Mouse (Mus musculus) hindlimb bud, embryonic 11.5 days (tissue): Measurements from ENCODE around the gene Smyd3.

ENCODE experiments used
- DNase-seq: peaks from one replicate; pipeline ENCODE4 v3.0.0-alpha.2; 2012; ENCODE audit warnings: low read depth, low spot score; ENCODE audit errors: extremely low spot score

The Smyd3 gene

DNA sequence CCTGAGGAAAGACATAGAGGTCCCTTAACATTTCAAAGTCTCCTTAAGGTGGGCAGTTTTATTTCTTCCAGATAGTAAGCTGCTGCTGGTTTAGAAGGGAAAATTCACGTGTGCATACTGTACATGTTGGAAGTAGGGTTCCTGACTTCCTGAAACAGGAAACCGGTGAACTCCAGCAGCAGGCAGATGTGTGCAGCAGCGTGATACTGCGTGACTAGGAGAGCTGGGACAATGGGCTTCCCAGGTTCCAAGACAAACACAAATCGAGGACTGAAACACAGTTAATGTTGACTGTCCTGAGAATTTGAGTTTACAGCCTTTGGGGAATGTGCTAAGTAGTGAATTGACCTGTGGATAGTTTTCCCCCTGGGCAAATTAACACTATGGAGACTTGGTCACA lies 434.7 kb downstream of the Smyd3 start:
- DNase-seq: no peak

DNA sequence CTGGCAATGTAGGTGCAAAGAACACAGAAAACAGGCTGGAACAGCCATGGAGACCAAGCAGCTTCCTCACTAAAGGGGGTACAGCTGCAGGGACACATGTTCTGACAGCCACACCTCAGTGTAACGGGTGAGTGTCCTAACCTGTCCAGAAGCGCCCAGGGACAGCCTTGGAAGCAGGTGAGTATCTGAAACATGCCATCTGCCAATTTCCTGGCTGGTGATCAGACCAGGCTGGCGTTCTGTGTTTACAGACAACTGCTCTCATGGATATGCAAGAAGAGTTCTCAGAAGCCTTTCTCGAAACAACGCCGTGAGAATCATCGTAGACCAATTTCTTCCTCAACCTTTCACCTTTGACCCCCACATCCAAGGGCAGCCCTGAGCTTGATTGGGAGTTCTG lies 444.0 kb downstream of the Smyd3 start:
- no peak for DNase-seq

DNA sequence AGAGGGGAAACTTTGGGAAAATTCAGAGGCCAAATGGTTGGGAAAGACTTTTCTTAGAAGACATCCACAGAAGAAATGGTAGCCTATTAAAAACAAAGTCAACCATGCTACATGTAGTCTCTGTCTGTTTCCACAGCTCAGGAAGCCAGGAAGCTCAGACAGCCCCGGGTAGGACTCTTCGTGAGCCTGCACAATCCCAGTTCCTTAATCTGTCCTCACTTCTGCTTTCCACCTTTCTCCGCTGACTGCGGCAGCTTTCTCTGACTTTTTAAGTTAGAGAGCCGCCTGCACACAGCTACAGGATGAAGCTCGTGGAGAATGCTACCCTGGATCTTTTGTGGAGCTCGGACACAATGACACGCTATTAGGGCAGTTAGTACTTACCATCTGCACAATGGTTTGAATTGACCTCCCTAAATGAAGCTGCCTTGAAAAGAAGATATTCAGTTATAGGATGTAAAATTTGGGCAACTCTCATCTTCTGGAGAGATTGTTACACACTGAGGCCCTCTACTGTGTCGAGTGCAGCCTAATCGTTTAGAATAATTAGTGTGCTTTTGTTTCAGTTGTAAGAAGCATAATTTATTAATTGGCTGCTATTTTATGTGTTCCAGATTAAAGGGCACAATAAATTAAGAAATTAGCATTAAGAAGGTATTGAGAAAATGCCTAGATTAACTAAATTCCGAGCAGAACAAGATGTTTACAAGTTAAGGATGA lies 444.7 kb downstream of the Smyd3 start:
- no peak for DNase-seq

DNA sequence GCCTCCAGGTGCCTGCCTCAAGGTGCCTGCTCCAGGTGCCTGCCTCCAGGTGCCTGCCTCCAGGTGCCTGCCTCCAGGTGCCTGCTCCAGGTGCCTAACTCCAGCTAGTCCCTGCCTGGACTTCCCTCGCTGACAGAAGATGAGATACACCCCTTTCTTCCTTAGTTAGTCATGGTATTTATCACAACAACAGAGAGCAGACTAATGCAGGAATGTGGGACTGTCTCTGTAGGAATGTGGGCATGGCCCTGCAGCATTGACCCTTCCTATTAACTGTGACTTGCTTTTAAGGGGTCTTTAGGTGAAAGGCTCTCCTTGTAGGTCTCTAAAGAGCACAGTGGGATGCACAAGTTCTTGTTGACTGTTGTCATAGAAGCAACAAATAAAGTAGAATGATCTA lies 445.4 kb downstream of the Smyd3 start:
- no peak for DNase-seq

DNA sequence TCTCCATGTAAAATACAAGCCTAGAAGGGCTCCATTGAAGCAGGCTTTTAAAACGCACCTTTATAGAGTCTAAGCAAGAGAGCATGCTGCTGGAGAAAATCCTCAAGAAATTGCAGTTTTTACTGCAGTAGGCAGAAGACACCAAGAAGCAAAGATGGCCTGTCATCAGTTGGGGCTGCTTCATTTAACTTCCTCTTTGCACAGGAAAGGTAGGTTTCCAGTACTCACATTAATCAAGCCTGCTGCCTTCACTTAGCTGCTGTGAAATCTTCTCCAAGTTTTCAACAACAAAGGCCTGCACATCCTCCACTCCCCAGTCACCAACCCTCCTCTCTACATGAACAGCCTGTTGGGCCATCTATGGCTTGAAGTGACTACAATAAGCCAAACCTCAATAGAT lies 448.9 kb downstream of the Smyd3 start:
- DNase-seq: no peak

DNA sequence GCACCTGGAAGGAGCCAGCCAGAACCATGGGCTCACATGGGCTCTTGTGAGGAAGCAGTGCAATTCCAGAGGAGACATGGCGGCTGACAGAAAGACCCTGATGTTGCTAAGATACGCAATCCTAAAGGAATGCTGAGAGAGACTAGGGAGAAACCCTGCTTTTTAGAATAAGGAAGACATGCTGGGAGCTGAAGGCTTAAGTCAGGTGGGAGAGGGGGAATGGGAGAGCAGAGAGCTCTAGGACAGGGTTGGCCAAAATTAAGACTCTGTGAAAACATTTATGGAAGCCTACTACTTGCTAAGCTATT lies 452.6 kb downstream of the Smyd3 start:
- DNase-seq: no peak

DNA sequence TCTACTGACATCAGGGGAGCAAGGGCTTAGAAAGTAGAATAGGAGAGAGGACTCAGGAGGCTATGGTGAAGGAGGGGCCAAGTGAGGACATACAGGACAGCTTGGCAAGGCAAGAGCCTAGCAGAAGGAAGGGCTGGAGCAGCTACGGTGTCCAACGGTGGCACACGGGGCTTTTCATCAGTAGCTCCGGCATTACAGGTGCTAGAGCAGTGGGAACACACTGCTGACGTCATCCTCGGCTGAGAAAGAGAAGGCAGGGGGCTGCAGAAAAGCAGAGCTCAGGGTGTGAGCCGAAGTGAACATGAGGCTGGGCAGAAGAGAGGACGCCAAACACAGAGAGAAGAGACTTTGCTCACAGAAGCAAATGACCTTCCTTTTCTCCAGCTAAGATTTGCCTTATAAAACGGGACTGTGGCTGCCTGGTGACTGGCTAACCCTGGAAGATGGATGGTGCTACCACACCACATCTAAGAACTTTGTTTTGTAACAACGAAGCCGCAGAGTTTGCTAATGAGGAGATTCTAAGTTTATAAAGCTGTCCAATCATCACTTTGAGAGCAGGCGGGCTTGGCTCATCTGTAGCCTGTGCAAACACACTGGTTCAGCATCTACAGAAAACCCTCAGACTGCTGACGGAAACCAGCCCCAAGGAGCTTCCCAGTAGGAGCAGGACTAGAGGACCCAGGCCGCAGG lies 453.1 kb downstream of the Smyd3 start:
- DNase-seq: no peak

DNA sequence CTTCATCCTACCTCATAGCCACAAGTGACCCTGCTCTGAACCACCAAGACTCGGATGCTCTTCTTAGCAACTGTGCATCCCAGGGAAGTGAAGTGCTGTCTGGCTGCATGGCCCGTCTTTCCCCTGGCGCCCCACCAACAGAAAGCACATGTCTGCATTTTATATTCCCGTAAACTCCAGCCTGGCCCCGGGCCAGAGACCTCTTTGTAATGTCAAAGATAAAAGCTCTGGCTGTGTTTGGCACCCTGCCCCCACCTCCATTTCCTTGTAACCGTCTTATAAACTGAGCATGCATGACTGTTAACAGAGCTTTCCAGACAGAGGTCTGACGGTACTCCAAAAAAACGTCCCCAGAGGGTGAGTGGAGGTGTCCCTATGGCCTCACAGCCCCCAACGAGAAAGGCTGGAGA lies 456.1 kb downstream of the Smyd3 start:
- DNase-seq: no peak

DNA sequence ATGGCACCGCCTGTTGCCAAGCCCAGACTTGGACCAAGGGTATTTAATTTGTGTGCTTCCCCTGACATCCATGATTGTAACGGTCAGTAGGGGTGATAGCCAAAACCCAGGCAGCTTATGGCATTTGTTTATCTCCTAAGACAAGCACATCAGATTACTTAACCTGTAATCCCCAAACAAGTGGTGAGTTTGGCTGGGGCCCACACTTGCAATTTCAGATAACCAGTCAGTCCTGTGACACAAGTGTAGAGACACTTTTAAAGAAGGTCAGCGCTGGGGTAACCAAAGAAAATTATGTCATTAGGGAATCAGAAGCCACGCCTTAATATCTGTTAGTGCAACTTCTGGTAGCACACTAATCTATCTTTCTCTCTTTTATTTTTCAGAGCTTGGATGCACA lies 456.8 kb downstream of the Smyd3 start:
- DNase-seq: no peak

DNA sequence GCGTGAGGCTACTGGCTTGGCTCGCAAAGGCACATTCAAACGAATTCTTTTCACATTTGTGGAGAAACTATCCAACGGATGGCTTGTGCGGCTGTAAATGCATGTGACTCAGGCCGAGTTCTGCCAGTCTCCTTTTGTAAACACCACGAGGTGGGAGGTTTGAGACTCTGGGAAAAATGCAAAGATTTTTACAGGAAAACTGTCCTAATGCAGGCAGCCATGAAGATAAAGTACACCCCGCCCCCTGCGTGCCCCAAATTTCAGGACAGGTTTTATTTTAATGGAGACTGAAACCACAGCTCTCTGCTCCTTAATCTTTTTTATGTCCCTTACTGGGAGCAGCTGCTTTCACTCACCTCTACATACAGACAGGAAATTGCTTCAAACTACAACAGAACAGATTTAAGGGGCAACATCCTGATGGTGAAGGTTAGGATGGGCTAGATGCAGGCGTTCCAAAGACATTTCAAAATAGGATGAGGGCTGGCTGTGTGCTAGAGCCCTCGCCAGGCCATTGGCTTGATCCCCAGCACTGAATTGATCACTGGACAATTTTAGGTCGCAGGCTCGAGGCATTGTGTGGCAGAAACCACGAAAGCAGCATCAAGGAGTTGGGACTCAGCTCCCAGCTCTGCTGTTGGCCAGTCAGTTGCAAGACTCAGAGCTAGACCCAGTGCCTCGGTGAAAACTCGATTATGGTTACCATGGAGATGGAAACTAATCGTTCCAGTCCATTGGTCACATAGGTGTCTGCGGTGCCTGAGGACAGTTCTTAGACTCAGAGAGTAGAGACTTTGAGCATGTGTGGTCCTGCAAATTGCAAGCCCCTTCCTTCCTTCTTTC lies 457.5 kb downstream of the Smyd3 start:
- peak; percentile 77 for DNase-seq

DNA sequence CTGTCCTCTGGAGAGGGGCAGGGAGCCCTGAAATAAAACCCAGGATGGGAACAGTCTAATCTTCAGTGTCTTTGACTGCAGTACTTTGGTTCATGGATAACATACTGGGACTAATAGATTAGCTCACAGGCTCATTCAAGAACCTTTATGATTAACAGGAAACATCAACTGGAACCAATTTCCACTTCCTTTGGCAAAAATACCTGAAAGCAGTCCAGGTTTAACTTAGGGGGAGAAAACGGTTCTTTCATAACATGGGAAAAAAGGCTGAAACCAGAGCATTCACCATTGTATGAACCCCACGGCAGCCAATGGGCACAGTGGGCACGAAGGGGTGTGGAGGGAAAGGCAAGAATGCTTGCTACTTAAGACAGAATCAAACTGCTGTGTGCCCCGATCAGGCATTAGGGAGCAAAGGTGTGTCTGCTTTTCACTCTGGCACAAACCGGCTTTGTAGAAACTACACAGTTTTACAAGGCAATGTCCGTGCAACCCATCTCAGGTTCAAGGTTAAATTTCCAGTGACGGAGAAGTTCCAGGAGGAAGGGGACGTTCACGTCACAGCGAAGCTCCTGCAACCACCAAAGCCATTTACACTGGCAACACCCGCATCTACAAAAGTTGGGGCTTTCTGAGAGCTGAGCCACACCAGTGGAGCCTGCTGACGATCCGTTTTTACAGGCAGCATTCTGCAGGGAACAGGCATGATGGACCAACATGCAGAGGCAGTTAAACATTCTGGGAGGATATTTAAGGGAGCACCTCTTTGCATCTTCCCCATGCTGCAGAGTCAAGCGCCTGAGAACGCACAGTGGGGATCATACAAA lies 458.3 kb downstream of the Smyd3 start:
- no peak for DNase-seq

DNA sequence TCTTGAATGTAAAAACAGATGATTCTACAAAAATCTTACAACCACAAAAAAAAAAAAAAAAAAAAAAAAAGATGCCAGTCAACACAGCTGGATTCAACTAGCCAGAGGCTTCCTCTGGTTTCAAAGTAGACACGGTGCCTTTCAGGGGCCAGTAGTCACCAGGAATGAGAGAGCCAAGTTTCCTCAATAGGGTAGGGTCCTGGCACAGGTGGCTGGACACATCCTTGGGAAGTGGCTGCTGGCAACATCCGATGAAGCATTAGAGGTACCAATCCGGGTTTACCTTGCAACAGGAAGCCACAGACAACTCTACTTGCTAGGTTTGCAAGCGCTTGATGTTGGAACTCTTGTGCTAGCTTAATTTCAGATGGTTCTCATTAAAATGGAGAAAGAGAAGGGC lies 459.2 kb downstream of the Smyd3 start:
- DNase-seq: no peak

DNA sequence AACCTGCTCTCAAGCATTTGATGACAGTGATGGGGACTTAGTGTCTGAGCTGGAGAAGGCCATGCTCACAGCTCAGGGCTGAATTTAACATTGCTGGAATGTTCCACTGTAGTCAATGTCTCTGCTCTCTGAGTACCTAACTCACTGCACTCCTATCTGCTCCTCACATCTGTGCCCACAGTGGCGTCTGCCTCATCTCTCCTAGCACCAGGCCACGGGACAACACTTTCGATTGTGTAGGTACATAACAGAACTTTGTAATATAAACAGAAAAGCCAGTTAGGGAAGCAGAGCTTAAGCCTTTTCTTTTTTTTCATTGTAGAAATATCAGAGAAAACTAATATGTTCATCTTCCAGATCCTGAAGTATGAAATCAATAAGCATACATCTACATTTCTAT lies 462.1 kb downstream of the Smyd3 start:
- no peak for DNase-seq

DNA sequence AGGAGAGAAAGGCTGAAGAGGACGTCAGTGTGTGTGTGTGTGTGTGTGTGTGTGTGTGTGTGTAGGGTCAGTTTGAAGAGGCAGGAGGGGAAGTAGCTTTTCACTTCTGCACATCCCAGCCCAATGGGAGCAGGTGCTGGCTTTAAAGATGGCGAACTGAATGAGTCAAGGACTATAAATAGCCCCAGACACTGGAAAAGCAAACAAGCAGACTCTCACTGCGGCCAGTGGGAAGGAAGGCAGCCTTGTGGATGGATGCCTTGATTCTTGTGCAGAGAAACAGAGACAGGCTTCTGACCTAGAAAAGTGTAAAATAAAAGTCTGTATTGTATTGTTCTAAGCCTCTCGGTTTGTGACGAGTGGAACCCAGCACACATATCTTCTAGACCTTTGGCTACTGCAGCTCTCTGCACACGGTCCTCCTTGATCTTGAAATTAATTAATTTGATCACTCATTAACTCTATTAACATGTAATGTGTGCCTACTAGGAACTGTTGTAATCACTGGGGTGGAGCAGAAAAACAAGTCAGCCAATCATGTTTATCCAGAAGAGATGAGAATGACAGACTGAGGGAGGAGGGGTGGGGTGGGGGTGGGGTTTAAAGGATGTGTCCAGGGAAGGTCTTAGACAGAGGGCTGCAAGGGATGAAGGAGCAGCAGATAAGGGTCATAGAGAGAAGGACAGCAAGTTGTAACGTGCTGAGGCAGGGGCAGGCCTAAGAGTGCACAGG lies 463.3 kb downstream of the Smyd3 start:
- DNase-seq: no peak

DNA sequence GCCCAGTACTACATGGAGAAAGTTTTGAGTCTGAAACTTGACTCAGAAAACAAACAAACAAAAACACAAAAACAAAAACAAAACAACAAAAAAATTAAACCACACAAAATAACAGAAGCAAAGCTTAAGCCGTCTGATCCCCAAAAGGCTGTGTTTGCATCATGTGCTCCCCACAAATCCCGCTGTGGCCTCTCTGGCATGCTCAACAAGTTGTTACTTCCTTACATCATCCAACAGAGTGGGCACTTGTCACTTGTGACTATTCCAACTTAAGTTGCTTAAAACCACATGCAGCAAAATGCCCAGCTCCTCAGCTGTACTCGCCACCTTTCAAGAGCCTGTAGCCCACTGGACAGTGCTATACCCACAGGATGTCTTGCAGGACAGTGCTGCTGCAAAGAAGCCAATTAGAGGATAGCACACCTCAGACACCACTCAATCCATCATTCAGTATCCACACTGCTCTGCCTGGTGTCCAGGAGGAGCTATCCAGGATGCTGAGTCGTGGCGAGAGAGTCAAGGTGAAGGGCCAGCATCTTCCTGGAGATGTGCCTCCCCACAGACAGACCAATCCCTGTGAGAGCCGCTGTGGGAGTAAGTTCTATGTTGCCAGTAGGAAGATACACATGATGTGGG lies 465.2 kb downstream of the Smyd3 start:
- no peak for DNase-seq

DNA sequence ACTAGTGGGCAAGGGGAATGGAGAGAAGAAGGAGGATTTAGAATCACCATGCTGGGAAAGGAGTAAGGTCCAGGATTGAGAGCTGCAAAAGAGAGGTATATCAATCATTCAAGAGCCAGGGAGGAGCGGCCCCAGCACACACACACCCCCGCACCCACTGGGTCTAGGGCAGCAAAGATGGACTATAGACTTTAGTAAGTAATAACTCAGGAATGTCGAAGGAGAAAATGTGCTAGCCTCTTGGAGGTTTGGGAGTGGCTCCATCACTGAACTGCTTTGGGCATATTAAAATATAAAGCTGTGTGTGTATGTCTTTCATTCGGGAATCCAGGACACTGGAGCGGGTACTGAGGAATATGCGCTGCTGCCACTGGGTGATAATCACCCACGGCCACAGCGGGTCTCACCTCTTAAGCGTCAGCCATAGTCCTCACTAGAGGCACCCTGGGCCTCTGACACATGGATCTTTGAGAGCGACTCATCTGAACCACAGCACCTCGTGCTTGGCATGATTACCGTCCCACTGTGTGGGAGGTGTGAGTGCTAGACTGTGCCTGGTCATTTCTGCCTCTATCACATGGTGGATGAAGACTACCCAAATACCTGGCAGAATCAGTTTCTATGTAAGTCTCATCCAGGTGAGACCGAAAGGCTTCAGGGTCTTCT lies 469.8 kb downstream of the Smyd3 start:
- no peak for DNase-seq

DNA sequence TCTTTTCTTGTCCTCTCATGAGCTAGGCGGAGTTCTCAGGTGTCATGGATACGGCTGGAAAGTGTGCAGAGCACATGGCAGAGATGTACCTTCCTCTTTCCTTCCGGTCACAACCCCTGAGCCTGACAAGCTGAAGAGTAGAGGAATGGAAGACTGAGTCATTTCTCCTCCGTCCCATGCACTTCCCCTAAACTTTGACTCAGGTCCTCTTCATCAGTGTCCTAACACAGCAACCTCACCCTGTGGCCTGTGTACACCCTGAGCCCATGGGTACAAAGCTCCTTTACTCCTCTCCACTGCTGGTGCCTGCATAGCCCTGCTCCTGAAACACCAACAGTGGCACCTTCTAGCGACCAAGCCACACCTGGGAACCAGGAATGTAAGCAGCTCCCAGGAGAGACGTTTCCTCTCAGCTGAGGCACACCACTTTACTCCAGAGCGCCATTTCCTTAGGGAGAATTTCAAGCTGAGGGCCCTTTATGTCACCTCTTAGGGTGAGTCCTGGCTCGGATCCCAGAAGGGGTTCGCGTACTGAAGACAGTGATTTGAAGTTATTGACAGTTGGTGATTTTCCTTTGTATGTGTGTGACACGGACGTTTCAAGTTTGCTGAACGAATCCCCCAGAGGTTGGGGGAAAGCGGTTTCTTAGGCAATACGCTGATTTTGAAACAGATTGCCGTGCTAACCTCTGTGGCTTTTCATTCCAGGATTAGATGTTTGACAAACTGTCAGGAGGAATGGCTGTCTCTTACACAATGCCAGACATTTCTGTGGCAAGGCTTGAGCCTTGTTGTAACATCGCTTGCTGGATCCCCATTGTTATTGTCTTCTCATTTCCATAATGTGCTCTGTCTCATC lies 471.8 kb downstream of the Smyd3 start:
- DNase-seq: no peak

DNA sequence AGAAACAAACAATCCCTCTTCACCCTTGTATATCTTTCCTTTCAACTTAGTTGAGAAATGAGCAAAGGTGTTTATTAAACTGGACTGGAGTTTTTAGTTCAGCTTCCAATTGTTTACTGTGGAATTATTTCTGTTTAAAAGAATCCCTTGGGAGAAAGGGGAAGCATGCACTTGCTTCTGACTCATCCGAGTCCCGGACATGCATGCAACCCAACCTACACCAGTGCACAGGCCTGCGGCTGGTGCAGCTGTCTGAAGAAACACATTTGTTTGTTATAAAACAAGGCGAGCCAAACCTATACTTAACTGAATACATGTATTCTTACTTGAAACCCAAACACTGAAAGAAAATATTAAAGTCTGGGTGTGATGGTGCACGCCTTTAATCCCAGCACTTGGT lies 473.7 kb downstream of the Smyd3 start:
- no peak for DNase-seq

DNA sequence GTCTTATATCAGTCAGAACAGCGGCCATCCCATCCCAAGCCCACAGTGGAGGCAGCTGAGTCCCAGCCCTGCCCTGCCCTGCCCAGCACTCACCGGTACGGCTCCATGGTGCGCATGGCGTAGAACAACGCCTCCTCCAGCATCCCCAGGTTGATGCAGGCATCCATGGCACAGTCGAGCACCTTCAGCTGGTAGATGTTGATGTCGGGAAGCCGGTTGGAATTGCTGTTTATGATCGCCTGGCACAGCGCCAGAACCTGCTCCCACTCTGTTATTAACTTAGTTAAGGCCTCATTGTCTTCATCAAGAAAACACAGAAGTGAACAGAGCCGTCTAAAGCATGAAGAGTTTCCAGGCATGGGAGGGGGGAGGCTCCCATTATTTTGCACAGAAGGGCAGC lies 474.2 kb downstream of the Smyd3 start:
- no peak for DNase-seq
